22 mouse cellular contexts compared by ENCODE assay signal in genomic region chr9:47957881-47958280, GRCm38 (mm10).
A peak's percentile ranks its signal among the peaks of the same experiment; 100 is the strongest.
DNase-seq lines count a peak whose midpoint lies in the region; ATAC-seq lines count a peak whose summit lies in the region.
"Had no signal": no experiment of that assay in that cellular context is flagged by ENCODE, and none has a peak within 500 bp of the region (broad histone marks: within the 10 kb centered on the region; RNA-seq: fewer than 3 reads in every experiment).

No protein-coding gene starts in this region.

- H3K9ac ChIP-seq in forebrain, embryonic 14.5 days (ENCODE audit: low read length), result no peak overlapping the region
- no peak overlapping the region for H3K9ac ChIP-seq in forebrain, embryonic 13.5 days
- H3K9ac ChIP-seq in kidney, embryonic 14.5 days (ENCODE audit: low read depth, low read length), result no peak overlapping the region
- H3K9ac ChIP-seq: embryonic facial prominence, embryonic 13.5 days; hindbrain, embryonic 14.5 days; intestine, embryonic 15.5 days; kidney, embryonic 15.5 days; liver, embryonic 12.5 days; lung, embryonic 14.5 days; midbrain, embryonic 12.5 days had no signal

- intact Hi-C loops in left cerebral cortex, postnatal 4 days (cut with DNase I), result no loop called here

- H3K9me3 ChIP-seq in forebrain, embryonic 14.5 days (replicated peaks; ENCODE audit: control insufficient read depth, low read length), result no peaks in the 10 kb centered on the region; the same call in 1 of the 2 replicates
- H3K9me3 ChIP-seq in forebrain, embryonic 13.5 days (replicated peaks), result 0 out of 2 replicates have a peak, but pooled peaks cover 7% of the 10 kb centered on the region
- 0 out of 2 replicates have a peak, but pooled peaks cover 2% of the 10 kb centered on the region for H3K9me3 ChIP-seq in limb, embryonic 10.5 days (replicated peaks)
- H3K9me3 ChIP-seq in kidney, embryonic 14.5 days (ENCODE audit: control insufficient read depth, low read length), result no peaks in the 10 kb centered on the region
- H3K9me3 ChIP-seq: embryonic facial prominence, embryonic 13.5 days; intestine, embryonic 15.5 days had no signal

- no peak overlapping the region for H3K27ac ChIP-seq in forebrain, embryonic 14.5 days (ENCODE audit: low read depth, low read length)
- no peak overlapping the region for H3K27ac ChIP-seq in forebrain, embryonic 13.5 days
- peak overlapping the region; percentile 56; the same call in 1 of the 2 replicates for H3K27ac ChIP-seq in limb, embryonic 10.5 days
- no peak overlapping the region for H3K27ac ChIP-seq in kidney, embryonic 14.5 days (ENCODE audit: low read depth, low read length)
- H3K27ac ChIP-seq: embryonic facial prominence, embryonic 13.5 days; hindbrain, embryonic 14.5 days; intestine, embryonic 15.5 days; kidney, embryonic 15.5 days; liver, embryonic 12.5 days; macrophage; midbrain, embryonic 12.5 days had no signal

- no peak overlapping the region for H3K4me2 ChIP-seq in forebrain, embryonic 14.5 days (ENCODE audit: low read length)
- no peak overlapping the region for H3K4me2 ChIP-seq in forebrain, embryonic 13.5 days
- no peak overlapping the region for H3K4me2 ChIP-seq in kidney, embryonic 14.5 days (replicated peaks; ENCODE audit: low read depth, low read length)
- H3K4me2 ChIP-seq: embryonic facial prominence, embryonic 13.5 days; heart, embryonic 11.5 days; hindbrain, embryonic 14.5 days; intestine, embryonic 15.5 days; kidney, embryonic 15.5 days; liver, embryonic 12.5 days; lung, embryonic 14.5 days; midbrain, embryonic 12.5 days had no signal

- H3K36me3 ChIP-seq in forebrain, embryonic 14.5 days (ENCODE audit: control insufficient read depth, insufficient read depth, low read length), result no peaks in the 10 kb centered on the region
- no peaks in the 10 kb centered on the region for H3K36me3 ChIP-seq in forebrain, embryonic 13.5 days (ENCODE audit: poor library complexity, severe bottlenecking)
- no peaks in the 10 kb centered on the region for H3K36me3 ChIP-seq in limb, embryonic 10.5 days
- H3K36me3 ChIP-seq in kidney, embryonic 14.5 days (ENCODE audit: control insufficient read depth, insufficient read depth, low read length), result no peaks in the 10 kb centered on the region
- H3K36me3 ChIP-seq: embryonic facial prominence, embryonic 13.5 days; intestine, embryonic 15.5 days; kidney, embryonic 15.5 days; liver, embryonic 12.5 days; midbrain, embryonic 12.5 days had no signal

- ATAC-seq in forebrain, embryonic 14.5 days, result no peak
- ATAC-seq in forebrain, embryonic 13.5 days, result no peak
- ATAC-seq in kidney, embryonic 14.5 days (ENCODE audit: low FRiP score, low TSS enrichment), result no peak
- ATAC-seq: intestine, embryonic 15.5 days; liver, embryonic 12.5 days had no signal

- 47% methylated on average over 3 of the region's 3 CpGs for WGBS in forebrain, embryonic 14.5 days
- 68% methylated on average over 3 of the region's 3 CpGs for WGBS in forebrain, embryonic 13.5 days
- WGBS in limb, embryonic 10.5 days, result 84% methylated on average over 3 of the region's 3 CpGs
- 87% methylated on average over 3 of the region's 3 CpGs for WGBS in kidney, embryonic 14.5 days

- no peak overlapping the region for H3K4me3 ChIP-seq in forebrain, embryonic 14.5 days (ENCODE audit: low read depth, low read length)
- H3K4me3 ChIP-seq in forebrain, embryonic 13.5 days, result no peak overlapping the region
- no peak overlapping the region for H3K4me3 ChIP-seq in limb, embryonic 10.5 days
- H3K4me3 ChIP-seq in kidney, embryonic 14.5 days (ENCODE audit: low read length), result no peak overlapping the region
- H3K4me3 ChIP-seq: embryonic facial prominence, embryonic 13.5 days; intestine, embryonic 15.5 days; kidney, embryonic 15.5 days; liver, embryonic 12.5 days; midbrain, embryonic 12.5 days had no signal

- H3K4me1 ChIP-seq in forebrain, embryonic 14.5 days (ENCODE audit: control insufficient read depth, insufficient read depth, low read length), result no peaks in the 10 kb centered on the region; the same call in 1 of the 2 replicates
- H3K4me1 ChIP-seq in forebrain, embryonic 13.5 days, result no peaks in the 10 kb centered on the region
- H3K4me1 ChIP-seq in limb, embryonic 10.5 days, result peaks cover 46% of the 10 kb centered on the region
- H3K4me1 ChIP-seq in kidney, embryonic 14.5 days (ENCODE audit: control insufficient read depth, insufficient read depth, low read length), result peaks cover 10% of the 10 kb centered on the region
- H3K4me1 ChIP-seq: intestine, embryonic 15.5 days; liver, embryonic 12.5 days; midbrain, embryonic 12.5 days had no signal

- DNase-seq in forebrain, embryonic 14.5 days (ENCODE audit: low spot score), result peak; percentile 33
- DNase-seq in left cerebral cortex, adult 11 months (ENCODE audit: low spot score), result peak; percentile 41
- no peak for DNase-seq in left cerebral cortex, postnatal 4 days
- DNase-seq in limb, embryonic 10.5 days (ENCODE audit: low spot score), result no peak
- DNase-seq in thymus, postnatal 0 days (ENCODE audit: low spot score), result no peak
- DNase-seq: adrenal gland, adult 8-10 months; cerebellum, adult 11-12 months; gastrocnemius, postnatal 36 days; heart, postnatal 14 days; lung, embryonic 14.5 days; spleen, adult 18-20 months; thymus, postnatal 14 days had no signal

- H3K27me3 ChIP-seq in forebrain, embryonic 14.5 days (replicated peaks; ENCODE audit: control insufficient read depth, insufficient read depth, low read length), result no peaks in the 10 kb centered on the region
- H3K27me3 ChIP-seq in forebrain, embryonic 13.5 days, result no peaks in the 10 kb centered on the region
- no peaks in the 10 kb centered on the region for H3K27me3 ChIP-seq in limb, embryonic 10.5 days (ENCODE audit: low read depth, poor library complexity, severe bottlenecking)
- no peaks in the 10 kb centered on the region for H3K27me3 ChIP-seq in kidney, embryonic 14.5 days (ENCODE audit: control insufficient read depth, insufficient read depth, low read length)
- H3K27me3 ChIP-seq: intestine, embryonic 15.5 days; kidney, embryonic 15.5 days; liver, embryonic 12.5 days; midbrain, embryonic 12.5 days had no signal

Comparison
In these comparisons a context has a peak if more than half of its experiments do, and no peak if none do; other contexts are left out.
1. DNase-seq: peak in forebrain, embryonic 14.5 days (single experiment) and left cerebral cortex, adult 11 months (single experiment); none in left cerebral cortex, postnatal 4 days (single experiment), limb, embryonic 10.5 days (single experiment) and thymus, postnatal 0 days (single experiment).